Mouse (Mus musculus): Measurements from ENCODE around the gene Adamts10. TPM values are rescaled to one million over a fixed set of nuclear protein-coding genes. Genes with fewer than 3 reads are reported as not detected.

Gene Adamts10
- polyA plus RNA-seq, 1 experiment from 2014 or later: 25.9 TPM

DNA sequence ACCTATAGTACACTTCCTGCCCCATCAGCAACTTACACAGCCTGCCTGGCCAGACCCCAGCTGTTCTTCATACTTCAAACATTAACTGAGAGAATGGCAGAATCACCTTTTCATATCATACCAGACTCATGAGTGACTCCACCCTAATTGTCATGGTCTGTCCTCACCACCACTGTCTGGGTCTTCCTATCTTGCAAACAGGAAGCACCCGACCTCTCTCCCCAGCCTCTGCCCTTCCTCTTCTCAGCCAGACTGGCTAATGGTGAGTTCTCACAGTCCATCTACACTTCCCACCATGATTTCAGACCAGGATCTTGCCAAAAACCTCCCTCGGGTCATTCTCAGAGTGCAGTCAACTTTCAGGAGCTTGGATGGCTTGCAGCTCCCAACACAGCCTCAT lies 42.2 kb downstream of the Adamts10 start:
- Histone ChIP-seq H3K4me3 (ENCODE audit: low read depth, low read length) (no peak overlapping the region), H3K27me3 (ENCODE audit: control insufficient read depth, insufficient read depth, low read length) (no peaks in the 10 kb centered on the region), H3K4me1 (ENCODE audit: control insufficient read depth, insufficient read depth, low read length) (no peaks in the 10 kb centered on the region), H3K27ac (ENCODE audit: low read depth, low read length) (no peak overlapping the region), H3K36me3 (ENCODE audit: control insufficient read depth, insufficient read depth, low read length) (no peaks in the 10 kb centered on the region), H3K9ac (ENCODE audit: low read length) (no peak overlapping the region), H3K4me2 (no peak overlapping the region), H3K9me3 (ENCODE audit: control insufficient read depth, low read length) (no peaks in the 10 kb centered on the region)
- WGBS: 79% methylated on average over 2 of the region's 2 CpGs
- ATAC-seq (ENCODE audit: low FRiP score): no peak
- no peak for DNase-seq (ENCODE audit: low spot score, missing footprints)

DNA sequence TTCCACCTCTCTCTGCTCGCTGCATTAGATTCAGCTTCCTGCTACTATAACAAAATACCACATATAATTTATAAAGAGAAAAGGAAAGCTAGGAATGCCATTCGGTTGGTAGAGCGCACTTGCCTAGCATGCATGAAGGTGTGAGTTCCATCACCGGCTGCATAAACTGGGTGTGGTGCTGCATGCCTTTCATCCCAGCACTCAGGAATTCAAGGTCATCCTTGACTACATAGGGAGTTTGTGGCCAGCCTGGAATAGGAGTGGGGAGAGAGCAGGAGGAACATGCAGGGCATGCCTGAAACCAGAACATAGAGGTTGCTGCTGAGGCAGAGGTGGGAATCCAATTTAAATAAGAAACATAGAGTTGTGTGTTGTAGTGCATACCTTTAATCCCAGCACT lies 60.1 kb downstream of the Adamts10 start:
- Histone ChIP-seq H3K27me3 (ENCODE audit: control insufficient read depth, insufficient read depth, low read length) (no peaks in the 10 kb centered on the region), H3K27ac (ENCODE audit: low read depth, low read length) (no peak overlapping the region), H3K4me2 (no peak overlapping the region), H3K4me1 (ENCODE audit: control insufficient read depth, insufficient read depth, low read length) (no peaks in the 10 kb centered on the region), H3K36me3 (ENCODE audit: control insufficient read depth, insufficient read depth, low read length) (no peaks in the 10 kb centered on the region), H3K4me3 (ENCODE audit: low read depth, low read length) (no peak overlapping the region), H3K9ac (ENCODE audit: low read length) (no peak overlapping the region), H3K9me3 (ENCODE audit: control insufficient read depth, low read length) (no peaks in the 10 kb centered on the region)
- no peak for DNase-seq (ENCODE audit: low spot score, missing footprints)
- WGBS: 86% methylated on average over 4 of the region's 4 CpGs
- no peak for ATAC-seq (ENCODE audit: low FRiP score)

DNA sequence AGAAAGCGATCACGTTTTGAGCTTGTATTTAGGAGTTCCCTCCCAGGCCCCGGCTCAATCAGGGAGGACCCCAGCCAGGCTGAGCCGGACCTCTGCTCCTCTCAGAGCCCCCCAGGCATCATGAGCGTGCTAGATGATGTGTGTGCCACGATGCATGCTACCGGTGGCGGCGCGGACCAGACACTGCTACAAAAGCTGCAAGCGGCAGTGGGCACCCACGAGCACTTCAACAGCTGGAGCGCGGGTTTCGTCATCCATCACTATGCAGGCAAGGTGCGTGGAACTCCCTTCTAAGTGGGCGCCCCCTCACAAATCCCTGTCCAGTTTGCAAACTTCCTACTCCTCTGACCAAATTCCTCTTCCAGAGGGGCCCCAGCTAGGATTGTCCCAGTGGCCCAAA lies 62.0 kb downstream of the Adamts10 start:
- no peak for ATAC-seq (ENCODE audit: low FRiP score)
- 74% methylated on average over 15 of the region's 17 CpGs for WGBS
- Histone ChIP-seq H3K9me3 (ENCODE audit: control insufficient read depth, low read length) (no peaks in the 10 kb centered on the region), H3K4me3 (ENCODE audit: low read depth, low read length) (no peak overlapping the region), H3K4me2 (no peak overlapping the region), H3K9ac (ENCODE audit: low read length) (no peak overlapping the region), H3K4me1 (ENCODE audit: control insufficient read depth, insufficient read depth, low read length) (no peaks in the 10 kb centered on the region), H3K27me3 (ENCODE audit: control insufficient read depth, insufficient read depth, low read length) (no peaks in the 10 kb centered on the region), H3K36me3 (ENCODE audit: control insufficient read depth, insufficient read depth, low read length) (no peaks in the 10 kb centered on the region), H3K27ac (ENCODE audit: low read depth, low read length) (no peak overlapping the region)
- no peak for DNase-seq (ENCODE audit: low spot score, missing footprints)

DNA sequence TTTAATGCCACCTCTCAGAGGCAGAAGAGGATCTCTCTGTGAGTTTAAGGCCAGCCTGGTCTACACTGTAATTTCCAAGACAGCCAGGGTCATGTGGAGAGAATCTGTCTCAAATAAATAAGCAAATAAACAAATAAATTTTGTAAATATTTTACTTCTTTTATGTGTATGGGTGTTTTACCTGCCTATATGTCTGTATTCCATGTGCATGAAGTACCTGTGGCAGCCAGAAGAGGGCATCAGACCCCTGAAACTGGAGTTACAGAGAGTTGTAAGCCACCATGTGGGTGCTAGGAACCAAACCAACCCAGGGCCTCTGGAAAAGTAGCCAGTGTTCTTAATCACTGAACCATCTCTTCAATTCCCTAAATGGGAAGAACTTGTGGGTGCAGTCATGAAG lies 73.3 kb downstream of the Adamts10 start:
- no peak overlapping the region for H3K9ac ChIP-seq (ENCODE audit: low read length)
- H3K9me3 ChIP-seq (ENCODE audit: control insufficient read depth, low read length): no peaks in the 10 kb centered on the region; the same call in 1 of the 2 replicates
- H3K4me1 ChIP-seq (ENCODE audit: control insufficient read depth, insufficient read depth, low read length): no peaks in the 10 kb centered on the region
- H3K36me3 ChIP-seq (ENCODE audit: control insufficient read depth, insufficient read depth, low read length): no peaks in the 10 kb centered on the region
- no peaks in the 10 kb centered on the region for H3K27me3 ChIP-seq (ENCODE audit: control insufficient read depth, insufficient read depth, low read length)
- DNase-seq (ENCODE audit: low spot score, missing footprints) (no peak), ATAC-seq (ENCODE audit: low FRiP score) (no peak)
- no peak overlapping the region for H3K4me3 ChIP-seq (ENCODE audit: low read depth, low read length)
- H3K4me2 ChIP-seq: no peak overlapping the region
- H3K27ac ChIP-seq (ENCODE audit: low read depth, low read length): no peak overlapping the region

DNA sequence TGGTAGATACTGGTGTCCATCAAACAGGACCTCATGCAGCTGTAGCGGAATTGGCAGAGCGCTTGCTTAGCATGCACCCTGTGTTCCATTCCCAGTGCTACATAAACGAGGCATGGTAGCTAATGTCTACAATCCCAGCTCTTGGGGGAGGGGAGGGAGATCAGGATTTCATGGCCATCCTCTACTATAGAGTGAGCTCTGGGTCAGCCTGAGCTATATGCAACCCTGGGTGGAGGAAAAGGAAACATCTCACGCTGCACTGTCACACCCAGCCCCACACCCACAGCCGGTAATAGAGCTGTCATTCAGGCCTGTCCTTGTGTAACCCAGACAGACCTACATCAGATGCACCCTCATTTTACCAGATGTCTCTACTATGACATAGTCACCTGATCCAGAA lies 74.5 kb downstream of the Adamts10 start:
- Histone ChIP-seq H3K4me3 (ENCODE audit: low read depth, low read length) (no peak overlapping the region), H3K27ac (ENCODE audit: low read depth, low read length) (no peak overlapping the region), H3K36me3 (ENCODE audit: control insufficient read depth, insufficient read depth, low read length) (no peaks in the 10 kb centered on the region), H3K4me1 (ENCODE audit: control insufficient read depth, insufficient read depth, low read length) (no peaks in the 10 kb centered on the region), H3K27me3 (ENCODE audit: control insufficient read depth, insufficient read depth, low read length) (no peaks in the 10 kb centered on the region), H3K4me2 (no peak overlapping the region), H3K9me3 (ENCODE audit: control insufficient read depth, low read length) (no peaks in the 10 kb centered on the region; the same call in 1 of the 2 replicates), H3K9ac (ENCODE audit: low read length) (no peak overlapping the region)
- no peak for ATAC-seq (ENCODE audit: low FRiP score)
- WGBS: 93% methylated on average over 5 of the region's 5 CpGs
- no peak for DNase-seq (ENCODE audit: low spot score, missing footprints)

DNA sequence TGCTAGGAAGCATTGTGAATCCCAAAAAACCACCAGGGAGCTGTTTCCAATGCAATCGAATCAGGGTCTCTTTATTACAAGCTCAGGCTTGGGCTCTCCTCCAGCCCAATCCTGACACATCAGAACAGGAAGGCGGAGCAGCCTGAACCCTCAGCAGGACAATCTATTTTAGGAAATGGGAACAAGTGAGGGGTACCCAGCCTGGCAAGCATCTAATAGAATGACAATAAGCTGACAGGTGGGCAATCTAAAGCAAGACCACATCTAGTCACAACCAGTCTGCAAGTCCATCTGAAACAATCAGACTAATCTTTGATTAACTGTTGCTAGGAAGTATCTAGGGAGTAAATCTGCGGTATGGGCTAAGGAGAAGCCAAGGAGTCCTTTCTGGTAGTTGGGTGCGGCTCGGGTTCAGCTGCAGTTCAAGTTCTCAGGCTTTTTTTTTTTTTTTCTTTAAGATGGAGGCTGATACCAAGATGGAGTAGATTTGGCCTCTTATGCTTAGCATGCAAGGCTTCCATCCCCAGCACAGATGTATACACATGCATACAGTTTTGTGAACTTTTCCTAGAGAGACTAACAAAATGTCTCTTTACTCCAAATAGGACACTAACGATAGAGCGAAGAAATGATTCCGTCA lies 76.0 kb downstream of the Adamts10 start:
- Histone ChIP-seq H3K4me3 (ENCODE audit: low read depth, low read length) (no peak overlapping the region), H3K9me3 (ENCODE audit: control insufficient read depth, low read length) (no peaks in the 10 kb centered on the region; the same call in 1 of the 2 replicates), H3K4me2 (no peak overlapping the region), H3K4me1 (ENCODE audit: control insufficient read depth, insufficient read depth, low read length) (no peaks in the 10 kb centered on the region), H3K9ac (ENCODE audit: low read length) (no peak overlapping the region), H3K27ac (ENCODE audit: low read depth, low read length) (no peak overlapping the region), H3K27me3 (ENCODE audit: control insufficient read depth, insufficient read depth, low read length) (no peaks in the 10 kb centered on the region), H3K36me3 (ENCODE audit: control insufficient read depth, insufficient read depth, low read length) (no peaks in the 10 kb centered on the region)
- DNase-seq (ENCODE audit: low spot score, missing footprints): no peak
- no peak for ATAC-seq (ENCODE audit: low FRiP score)
- 88% methylated on average over 8 of the region's 8 CpGs for WGBS

DNA sequence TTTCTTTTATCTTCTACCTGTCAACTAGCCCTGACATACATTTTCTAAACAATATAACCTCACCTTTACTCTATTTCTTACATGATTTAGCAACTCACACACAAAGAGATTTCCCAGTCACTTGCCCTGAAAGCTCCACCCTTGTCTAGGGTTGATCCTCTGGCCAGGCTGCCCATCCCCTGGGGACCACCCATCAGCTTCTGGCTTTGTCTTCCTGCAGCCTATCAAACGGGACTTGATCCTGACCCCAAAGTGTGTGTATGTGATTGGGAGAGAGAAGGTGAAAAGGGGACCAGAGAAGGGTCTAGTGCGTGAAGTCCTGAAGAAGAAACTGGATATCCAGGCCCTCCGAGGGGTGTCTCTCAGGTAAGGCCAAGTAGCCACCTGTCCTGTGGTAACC lies 76.8 kb downstream of the Adamts10 start:
- Histone ChIP-seq H3K9ac (ENCODE audit: low read length) (no peak overlapping the region), H3K4me2 (no peak overlapping the region), H3K27me3 (ENCODE audit: control insufficient read depth, insufficient read depth, low read length) (no peaks in the 10 kb centered on the region), H3K9me3 (ENCODE audit: control insufficient read depth, low read length) (no peaks in the 10 kb centered on the region; the same call in 1 of the 2 replicates), H3K4me3 (ENCODE audit: low read depth, low read length) (no peak overlapping the region), H3K4me1 (ENCODE audit: control insufficient read depth, insufficient read depth, low read length) (no peaks in the 10 kb centered on the region), H3K27ac (ENCODE audit: low read depth, low read length) (no peak overlapping the region), H3K36me3 (ENCODE audit: control insufficient read depth, insufficient read depth, low read length) (no peaks in the 10 kb centered on the region)
- 75% methylated on average over 3 of the region's 3 CpGs for WGBS
- no peak for DNase-seq (ENCODE audit: low spot score, missing footprints)
- no peak for ATAC-seq (ENCODE audit: low FRiP score)

DNA sequence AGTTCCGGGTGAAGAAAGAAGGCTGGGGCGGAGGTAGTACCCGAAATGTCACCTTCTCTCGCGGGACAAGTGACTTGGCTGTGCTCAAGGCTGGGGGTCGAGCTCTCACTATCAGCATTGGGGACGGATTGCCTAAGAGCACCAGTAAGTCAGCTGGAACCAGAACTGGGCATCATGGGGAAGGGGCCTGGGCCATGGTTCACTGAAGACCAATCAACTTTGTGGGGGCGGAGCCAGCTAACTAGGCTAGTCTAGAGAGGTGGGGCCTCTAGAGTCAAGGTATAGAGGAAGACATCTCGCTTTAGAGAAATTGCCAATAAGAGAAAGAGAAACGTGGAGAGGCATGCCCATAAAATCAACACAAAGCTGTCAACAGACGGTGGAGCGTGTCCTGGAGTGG lies 77.9 kb downstream of the Adamts10 start:
- WGBS: 86% methylated on average over 12 of the region's 12 CpGs
- H3K27me3 ChIP-seq (ENCODE audit: control insufficient read depth, insufficient read depth, low read length): no peaks in the 10 kb centered on the region

More for the DNA sequence above, 77.9 kb downstream of the Adamts10 start:
- no peak for ATAC-seq (ENCODE audit: low FRiP score)
- no peaks in the 10 kb centered on the region for H3K36me3 ChIP-seq (ENCODE audit: control insufficient read depth, insufficient read depth, low read length)
- H3K4me1 ChIP-seq (ENCODE audit: control insufficient read depth, insufficient read depth, low read length): no peaks in the 10 kb centered on the region
- no peak overlapping the region for H3K9ac ChIP-seq (ENCODE audit: low read length)
- no peak for DNase-seq (ENCODE audit: low spot score, missing footprints)
- no peak overlapping the region for H3K27ac ChIP-seq (ENCODE audit: low read depth, low read length)
- H3K4me2 ChIP-seq: no peak overlapping the region
- H3K9me3 ChIP-seq (ENCODE audit: control insufficient read depth, low read length): no peaks in the 10 kb centered on the region; the same call in 1 of the 2 replicates
- H3K4me3 ChIP-seq (ENCODE audit: low read depth, low read length): no peak overlapping the region
